Mouse (Mus musculus) megakaryocyte, embryonic 14.5 days (primary cell): Measurements from ENCODE around the gene Chn1.

ENCODE experiments used
- FLI1 ChIP-seq: IDR thresholded peaks from 2 replicates; pipeline ENCODE4 v1.6.1; 2012; ENCODE audit warnings: low read length, inconsistent platforms, mixed read lengths
- GATA1 ChIP-seq: IDR thresholded peaks from 3 replicates; pipeline ENCODE4 v1.6.1; 2012; ENCODE audit warnings: mixed read lengths, low read length, inconsistent platforms, borderline replicate concordance

DNA sequence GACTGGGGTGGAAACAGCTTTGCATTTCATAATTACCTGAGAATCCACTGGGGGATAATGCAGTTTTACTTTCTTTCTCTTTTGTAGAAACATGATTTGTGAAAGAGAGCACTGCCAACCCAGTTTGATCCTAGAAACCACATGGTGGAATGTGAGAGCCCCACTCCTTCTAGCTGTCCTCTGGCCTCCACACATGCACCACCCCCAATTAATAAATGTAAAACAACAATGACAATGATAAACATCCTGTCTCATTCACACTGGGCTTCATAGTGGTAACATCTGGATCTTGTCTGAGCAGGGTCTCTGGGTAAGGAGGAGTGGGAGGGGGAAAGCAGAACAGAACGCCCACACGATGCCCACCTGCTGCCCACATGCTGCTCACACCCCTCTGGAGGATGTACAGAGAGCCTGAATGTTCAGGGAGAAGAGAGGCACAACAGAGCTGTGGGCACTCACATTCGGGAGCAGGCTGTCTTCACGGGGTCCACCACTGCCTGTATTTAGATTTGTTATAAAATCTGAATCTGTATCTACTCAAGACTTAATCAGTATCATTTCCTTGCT, 156.6 kb downstream of the Chn1 start:
- TF ChIP-seq GATA1: no peak
- TF ChIP-seq FLI1: no peak
